Mouse (Mus musculus): ENCODE measurements around the gene Pik3c2a.
"Not testable (repeated sequence)": the region's sequence is repeated elsewhere in the genome, so short reads cannot be mapped to it uniquely, and the experiment has no call there.

The Pik3c2a gene

DNA sequence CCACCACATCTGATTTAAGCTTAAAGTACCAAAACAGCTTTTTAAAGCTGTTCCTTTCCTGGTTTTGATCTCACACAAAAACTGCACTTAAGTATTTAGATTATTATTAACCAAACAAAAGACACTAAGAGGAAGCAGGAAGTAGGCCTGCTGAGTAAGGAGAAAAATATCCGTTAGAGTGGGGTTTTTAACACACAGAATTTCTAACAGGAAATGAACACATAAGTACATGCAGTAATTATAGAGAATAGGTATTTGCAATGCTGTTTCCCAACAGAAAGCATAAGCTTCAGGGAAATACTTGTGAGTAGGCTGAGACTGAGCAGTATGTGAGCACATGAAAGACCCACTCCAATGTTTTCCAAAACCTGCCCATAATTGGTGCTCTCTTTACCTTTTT lies 33.8 kb downstream of the Pik3c2a start:
- CTCF ChIA-PET: no interaction called here

DNA sequence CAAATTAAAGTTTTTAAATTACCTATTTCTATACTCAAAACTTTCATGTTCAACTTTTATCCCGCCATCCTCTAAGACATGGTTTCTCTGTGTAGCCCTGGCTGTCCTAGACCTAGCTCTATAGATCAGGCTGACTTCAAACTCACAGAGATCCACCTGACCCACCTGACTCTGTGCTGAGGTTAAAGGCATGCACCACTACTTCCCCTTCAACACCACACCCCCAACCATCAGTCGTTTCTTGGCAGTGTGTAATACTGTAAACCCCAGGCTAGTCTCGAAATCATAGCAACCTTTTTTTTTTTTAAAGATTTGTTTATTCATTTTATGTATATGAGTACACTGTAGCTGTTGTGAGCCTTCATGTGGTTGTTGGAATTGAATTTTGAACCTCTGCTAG lies 50.9 kb downstream of the Pik3c2a start:
- CTCF ChIA-PET: interaction anchor here (0.7 kb wide), 1 partner anchor 11 kb away, joined by 7 read pairs; no protein-coding TSS in a partner anchor

DNA sequence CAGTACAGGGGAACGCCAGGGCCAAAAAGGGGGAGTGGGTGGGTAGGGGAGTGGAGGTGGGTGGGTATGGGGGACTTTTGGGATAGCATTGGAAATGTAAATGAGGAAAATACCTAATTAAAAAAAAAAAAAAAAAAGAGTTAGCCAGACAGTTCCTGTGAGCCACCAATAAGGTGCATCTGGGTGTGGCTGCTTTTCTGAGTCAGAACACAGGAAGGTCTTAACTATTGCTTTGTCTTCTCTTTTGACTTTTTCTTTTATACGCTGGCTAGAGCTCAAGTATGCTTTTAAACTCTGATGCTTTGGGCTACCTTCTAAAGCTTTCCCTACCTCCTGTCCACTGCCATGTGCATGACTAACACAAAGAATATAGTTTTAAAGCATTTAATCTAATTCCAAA lies 55.9 kb downstream of the Pik3c2a start:
- CTCF ChIA-PET: not testable (repeated sequence)

DNA sequence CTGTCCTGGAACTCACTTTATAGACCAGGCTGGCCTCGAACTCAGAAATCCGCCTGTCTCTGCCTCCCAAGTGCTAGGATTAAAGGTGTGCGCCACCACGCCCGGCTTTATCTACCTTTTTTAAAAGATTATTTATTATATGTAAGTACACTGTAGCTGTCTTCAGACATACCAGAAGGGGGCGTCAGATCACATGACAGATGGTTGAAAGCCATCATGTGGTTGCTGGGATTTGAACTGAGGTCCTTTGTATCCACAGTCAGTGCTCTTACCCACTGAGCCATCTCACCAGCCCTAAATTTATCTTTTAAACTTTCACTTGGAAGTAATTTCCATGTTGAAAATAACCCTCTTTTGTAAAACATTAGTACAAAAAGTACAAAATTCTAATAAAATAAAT lies 64.1 kb downstream of the Pik3c2a start:
- CTCF ChIA-PET: not testable (repeated sequence)

DNA sequence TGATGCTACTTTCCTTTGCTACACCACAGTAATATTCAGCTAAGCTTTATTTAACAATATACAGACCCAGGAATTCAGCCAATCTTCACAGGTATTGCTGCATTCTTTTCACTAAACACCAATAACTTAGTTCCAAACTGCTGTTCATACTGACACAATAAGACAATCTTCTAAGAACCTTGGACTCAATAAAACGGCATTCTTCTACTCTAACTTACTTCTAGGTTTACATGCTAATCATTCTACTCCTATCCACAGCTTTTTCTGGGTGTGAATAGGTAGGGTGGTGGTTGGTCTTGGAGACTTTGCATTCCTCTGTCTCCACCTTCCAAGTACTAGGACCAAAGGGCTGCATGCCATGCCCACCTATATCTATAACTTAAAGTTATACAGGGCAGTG lies 69.0 kb downstream of the Pik3c2a start:
- CTCF ChIA-PET: interaction anchor here (0.6 kb wide), 1 partner anchor 1279 kb away, joined by 3 read pairs; no protein-coding TSS in a partner anchor

DNA sequence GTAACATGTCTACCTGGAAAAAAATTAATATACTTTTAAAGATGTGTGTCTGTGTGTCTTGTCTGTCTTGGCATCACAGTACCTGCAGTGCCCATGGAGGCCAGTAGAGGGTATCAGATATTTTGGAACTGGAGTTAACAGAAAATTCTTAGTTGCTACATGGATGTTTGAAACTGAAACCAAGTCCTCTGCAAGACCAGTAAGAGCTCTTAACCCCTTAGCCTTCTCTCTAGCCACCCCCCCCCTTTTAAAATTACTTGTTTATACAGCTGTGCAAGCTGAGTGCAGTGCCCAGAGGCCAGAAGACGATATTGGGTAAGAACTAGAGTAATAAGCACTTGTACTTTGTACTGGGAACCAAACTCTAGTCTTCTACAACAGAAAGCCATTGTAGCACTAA lies 107.0 kb downstream of the Pik3c2a start:
- CTCF ChIA-PET: no interaction called here

DNA sequence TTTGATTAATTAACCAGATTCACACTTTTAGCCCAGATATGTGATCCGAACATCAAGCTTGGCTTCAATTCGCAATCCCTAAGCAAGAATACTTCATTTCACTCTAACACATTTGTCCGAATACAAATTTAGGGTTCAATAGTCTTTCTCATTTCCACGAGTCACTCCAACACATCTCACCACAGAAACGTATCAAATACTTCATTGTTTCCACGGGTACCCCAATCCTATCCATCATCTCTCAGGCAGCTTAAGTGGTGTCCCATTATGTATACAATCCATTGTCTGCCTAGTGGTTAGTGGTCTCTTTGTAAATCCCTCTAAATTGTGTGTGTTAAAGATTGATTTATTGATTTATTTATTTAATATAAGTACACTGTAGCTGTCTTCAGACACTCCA lies 108.1 kb downstream of the Pik3c2a start:
- CTCF ChIA-PET: no interaction called here

DNA sequence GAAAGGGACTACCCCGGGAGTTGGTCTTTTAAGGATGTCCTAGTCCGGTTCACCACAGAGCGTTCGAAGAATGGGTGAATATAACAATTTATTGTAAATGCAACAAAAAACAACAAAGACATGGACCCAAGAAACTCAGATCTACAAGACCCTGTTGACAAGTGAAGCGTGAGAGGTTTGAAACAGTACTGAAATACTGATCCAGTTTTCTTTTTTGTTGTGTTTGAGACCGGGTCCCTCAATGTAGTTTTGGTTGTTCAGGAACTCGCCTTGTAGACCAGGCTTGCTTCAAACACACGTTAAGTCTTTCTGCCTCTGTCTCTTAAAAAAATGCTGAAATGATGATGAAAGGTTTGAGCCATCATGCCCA lies 108.6 kb downstream of the Pik3c2a start:
- CTCF ChIA-PET: no interaction called here

DNA sequence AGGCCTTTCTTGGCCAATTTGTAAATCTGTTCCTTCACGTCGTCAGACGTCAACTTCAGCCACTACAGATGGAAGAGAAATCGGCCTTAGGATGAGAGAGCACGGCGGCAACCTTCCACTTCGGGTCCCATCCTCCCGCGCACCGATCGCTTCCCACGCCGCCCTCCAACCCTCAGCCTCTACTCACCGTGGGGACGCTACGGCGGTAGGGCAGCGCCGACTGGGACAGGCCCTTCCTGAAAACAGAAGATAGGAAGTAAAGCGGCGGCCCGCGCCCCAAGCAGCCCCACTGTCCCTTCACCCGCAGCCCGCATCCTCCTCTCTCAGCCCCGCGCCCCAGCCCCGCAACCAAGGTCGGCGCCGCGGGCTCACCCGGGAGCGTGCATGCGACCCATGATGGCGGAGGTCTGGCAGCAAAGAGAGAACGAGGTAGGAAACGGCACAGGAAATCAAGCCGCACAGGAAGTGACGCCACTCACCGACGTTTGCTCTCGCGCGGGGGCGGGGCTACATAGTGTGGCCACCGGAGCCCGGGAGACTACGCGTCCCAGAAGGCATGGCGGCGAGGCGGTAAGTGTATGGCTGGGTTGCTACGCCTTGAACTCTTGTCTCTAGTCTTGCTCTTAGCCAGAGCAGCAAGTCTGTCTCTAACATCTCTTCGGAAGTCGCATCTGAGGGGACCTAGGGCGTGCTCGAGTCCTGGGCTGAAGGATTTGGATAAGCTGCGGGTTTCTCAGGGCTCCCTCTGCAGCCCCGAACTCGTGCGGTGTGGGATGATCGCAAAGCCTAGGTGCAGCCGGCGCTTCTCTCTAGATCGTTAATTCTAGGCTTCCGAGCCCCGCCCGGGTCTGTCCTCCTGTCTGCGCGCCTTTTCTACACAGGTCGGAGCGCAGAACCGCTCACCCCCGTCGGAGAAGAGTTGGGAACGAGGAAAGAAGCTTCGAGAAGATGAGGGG lies 109.3 kb downstream of the Pik3c2a start, which contains the start of gene Rps13:
Gene Rps13 (minus strand): TSS at position 483 of the 956 bp plus-strand sequence.
- CTCF ChIA-PET: no interaction called here

DNA sequence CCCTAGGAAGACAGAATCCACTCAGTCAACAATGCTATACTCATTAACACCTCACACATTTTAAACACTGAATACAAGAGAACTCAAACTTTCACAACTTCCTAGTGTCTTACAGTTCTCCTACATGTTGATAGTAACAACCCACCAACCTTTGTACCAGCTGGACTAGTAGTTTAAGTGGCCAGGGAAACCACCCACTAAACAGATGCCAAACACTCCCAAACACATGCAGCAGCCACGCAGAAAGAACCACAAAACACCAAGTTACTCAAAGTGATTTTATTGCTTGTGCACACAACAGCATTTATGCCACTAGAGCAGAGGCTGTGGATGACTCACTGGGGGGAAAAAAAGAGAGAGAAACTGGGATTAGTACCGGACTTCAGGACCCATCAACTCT lies 112.0 kb downstream of the Pik3c2a start:
- CTCF ChIA-PET: no interaction called here

DNA sequence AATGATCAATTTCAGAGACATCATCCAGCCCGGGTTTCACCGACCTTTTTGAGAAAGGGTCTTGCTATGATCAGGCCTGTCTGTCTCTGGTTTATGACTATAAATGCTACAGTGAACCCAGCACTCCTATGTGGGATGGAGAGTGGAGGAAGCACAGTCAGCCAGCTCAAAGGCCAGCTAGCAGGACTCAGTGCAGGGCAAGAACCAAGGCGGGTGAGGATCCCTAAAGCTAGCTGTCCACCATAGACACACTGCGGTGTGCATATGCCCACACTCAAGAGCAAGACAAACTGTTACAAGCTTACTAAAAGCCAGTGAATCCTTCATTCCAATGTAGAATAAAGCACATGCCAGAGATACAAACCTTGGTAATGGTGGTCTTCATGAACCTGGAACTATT lies 113.4 kb downstream of the Pik3c2a start:
- CTCF ChIA-PET: no interaction called here

DNA sequence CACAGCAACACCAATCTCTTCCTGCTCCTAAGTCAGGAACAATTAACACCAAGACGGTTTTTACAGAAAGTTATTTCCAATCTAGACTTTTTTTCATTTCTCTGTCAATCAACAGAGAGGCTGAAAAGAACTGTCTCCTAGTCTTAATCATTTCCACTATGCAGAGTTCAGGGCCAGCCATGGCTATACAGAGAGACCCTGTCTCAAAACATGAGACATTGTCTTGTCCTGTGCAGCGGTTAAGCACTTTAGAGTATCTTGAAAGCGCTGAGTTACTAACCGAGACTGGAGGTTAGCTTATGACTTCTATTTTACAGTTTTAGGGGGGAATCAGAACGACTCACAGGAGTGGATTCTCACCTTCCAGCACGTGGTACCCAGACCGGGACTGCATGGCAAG lies 114.5 kb downstream of the Pik3c2a start:
- CTCF ChIA-PET: no interaction called here

DNA sequence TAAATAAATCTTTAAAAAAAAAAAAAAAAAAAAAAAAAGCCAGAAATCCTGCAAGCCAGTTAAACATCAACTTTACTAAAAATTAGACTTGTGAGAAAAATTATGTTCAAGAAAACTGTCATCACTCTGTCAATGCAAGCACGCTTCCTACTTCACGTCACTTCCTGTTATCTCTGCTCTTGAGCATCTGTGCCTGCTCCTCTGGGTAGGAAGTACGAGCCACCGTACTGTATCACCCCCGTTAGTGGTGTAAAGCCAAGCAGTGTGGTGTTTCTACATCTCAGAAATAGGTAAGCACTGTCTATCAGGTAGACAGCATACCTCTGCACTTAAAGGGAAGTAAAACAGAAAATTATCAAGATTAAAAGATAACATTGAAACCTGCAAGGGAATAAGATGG lies 115.3 kb downstream of the Pik3c2a start:
- CTCF ChIA-PET: no interaction called here

DNA sequence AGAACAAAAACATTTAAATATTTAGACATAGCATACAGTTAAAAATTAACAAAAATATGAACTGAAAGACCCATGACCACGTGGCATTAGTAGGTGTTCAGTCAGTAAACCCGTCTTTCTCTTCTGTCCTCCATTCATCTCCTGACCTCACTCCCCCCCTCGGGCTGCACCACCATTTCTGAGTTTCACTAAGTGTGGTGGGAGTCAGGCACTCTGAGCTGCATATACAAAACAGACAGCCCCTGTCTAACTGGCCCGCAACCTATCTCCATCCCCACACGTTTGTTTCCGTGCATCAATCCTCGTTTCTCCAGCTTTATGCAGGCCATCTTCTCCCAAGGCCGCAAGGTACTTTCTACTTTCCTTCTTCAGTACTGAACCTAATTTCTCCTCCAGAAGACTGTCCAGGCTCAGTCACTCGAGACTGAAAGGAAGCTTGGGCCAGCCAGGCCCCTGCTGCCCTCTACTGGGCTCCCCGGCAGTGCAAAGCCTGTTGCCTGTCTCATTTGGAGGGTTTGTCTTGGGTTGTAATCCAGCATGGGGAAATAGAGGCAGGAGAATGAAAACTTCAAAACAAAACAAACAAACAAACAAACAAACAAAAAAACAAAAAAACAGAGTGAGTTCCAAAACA lies 119.8 kb downstream of the Pik3c2a start:
- CTCF ChIA-PET: interaction anchor here (0.7 kb wide), 2 partner anchors 205 to 1178 kb away, joined by 3 read pairs; no protein-coding TSS in a partner anchor

DNA sequence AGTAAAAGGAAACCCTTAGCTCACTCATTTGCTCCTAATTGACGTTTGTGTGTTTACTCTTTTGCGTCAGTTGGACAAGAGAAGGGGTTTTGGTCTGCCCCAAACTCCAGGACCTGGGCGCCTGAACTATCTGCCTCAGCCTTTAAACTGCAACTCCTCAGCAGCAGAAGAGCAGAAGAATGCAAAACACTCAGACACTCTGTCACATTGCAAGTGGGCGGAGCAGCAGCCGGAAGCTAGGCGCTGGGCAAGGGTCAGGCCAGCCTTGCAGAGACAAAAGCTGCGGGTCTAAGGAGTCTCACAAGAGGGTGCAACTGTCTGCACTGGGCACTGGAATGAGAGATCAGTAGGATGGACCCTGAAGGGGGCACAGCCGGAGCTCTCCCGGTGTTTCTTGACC lies 133.8 kb downstream of the Pik3c2a start:
- CTCF ChIA-PET: interaction anchor here (0.6 kb wide), 1 partner anchor 15 kb away, joined by 3 read pairs; no protein-coding TSS in a partner anchor

DNA sequence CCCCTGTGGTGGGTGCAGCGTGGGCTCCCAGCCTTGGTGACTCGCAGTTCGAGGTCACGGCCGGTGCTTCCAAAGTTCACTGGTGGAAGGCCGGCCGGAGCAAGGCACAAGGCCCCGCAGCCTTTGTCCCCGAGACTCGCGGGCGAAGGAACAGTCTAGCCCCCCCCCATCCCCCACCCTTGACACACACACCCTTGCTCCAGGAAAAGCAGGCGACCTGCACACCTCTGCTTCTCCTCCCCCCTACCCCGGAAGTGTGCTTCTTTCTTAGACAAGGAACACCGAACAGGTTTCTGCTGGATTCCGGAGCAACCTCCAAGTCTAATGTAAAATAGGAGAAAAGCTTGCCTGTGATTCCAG lies 134.6 kb downstream of the Pik3c2a start:
- CTCF ChIA-PET: no interaction called here

DNA sequence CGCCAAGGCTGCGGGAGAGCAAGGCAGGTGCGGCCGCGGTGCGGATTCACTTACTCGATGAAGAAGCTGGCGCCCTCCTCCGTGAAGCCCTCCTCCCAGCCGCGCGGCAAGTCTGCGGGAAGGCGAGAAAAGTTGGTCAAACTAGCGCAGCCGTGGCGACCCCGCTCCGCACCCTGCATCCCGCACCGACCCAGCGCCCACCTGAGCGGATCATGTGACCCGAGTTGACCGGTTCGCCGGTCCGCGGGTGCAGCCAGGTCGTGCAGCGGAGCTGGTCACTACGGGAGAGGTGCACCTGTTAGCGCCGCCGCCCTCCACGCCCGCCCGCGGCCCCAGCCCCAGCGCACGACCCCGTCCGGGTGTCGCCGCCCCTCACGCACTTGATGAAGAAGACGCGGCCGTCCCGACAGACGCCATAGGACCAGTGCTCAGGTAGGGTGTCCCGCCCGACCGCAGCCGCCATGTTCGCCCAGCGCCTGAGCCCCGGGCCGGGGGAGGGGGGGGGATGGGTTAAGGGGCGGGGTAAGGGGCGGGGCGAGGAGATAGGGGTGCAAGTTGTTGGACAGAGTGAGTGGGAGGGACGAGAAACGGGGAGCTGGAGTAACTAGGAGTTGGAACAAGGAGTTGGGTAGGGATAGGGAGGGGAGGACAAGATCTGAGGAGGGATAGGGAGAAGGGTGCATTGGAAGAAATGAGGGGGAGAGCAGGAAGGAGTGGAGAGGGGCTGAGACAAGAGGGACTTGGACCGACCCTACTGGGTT lies 135.2 kb downstream of the Pik3c2a start, which contains the start of gene Plekha7:
Gene Plekha7 (minus strand): TSS at position 506 of the 761 bp plus-strand sequence.
- CTCF ChIA-PET: no interaction called here

DNA sequence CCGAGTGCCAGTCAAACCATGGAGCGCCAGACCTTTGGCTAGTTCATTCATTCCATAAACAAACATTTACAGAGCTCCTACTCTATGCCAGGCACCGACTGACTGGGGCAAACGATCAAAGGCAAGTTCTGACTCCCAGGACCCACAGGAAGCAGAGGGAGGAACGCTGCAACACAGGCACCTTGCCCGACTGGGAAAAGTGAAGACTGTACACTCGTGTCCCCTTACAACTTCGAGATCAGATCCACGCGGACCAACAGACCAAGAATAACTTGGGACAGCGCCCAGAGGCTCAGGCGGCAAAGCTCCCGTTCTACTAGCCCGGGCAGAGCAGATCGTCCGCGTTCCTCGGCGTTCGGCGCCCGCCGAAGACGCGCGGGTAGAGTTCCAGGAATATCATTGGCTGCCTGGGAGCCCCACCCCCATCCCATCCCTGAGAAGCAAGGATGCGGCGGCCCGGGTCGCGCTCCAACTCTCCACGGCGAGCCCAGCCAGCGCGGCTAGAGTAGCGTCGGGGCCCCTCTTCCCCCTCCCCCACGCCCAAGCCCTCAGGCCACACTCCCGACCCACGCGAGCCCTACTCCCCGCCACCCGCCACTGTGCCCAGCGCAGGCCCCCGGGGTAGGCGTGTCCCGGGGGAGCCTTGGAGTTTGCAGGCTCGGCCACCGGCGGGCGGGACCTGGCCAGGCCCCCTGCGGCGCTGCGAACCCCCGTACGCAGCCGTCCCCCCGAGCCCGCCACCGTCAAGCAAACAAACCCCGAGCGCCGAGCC lies 136.0 kb downstream of the Pik3c2a start:
- CTCF ChIA-PET: no interaction called here

DNA sequence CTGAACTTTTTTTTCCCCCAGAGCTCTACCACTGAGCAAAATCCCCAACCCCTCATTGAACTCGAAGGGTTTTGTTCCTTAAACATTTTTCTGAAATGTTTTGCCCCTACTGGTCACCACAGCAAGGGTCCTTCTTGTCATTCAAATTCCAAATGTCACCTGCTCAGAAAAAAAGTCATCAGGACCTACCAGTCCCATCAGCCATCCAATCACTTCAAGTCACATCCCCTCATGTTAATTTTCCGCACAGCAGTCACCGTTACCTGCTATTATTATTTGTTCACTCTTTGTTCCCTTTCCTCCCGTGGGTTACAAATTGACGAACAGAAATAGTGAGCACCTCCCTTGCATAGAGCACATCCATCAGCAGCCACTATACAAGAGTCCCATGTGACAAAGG lies 136.6 kb downstream of the Pik3c2a start:
- CTCF ChIA-PET: interaction anchor here (0.6 to 0.7 kb wide), 2 partner anchors 65 to 67 kb away, joined by 4 to 15 read pairs; no protein-coding TSS in a partner anchor

DNA sequence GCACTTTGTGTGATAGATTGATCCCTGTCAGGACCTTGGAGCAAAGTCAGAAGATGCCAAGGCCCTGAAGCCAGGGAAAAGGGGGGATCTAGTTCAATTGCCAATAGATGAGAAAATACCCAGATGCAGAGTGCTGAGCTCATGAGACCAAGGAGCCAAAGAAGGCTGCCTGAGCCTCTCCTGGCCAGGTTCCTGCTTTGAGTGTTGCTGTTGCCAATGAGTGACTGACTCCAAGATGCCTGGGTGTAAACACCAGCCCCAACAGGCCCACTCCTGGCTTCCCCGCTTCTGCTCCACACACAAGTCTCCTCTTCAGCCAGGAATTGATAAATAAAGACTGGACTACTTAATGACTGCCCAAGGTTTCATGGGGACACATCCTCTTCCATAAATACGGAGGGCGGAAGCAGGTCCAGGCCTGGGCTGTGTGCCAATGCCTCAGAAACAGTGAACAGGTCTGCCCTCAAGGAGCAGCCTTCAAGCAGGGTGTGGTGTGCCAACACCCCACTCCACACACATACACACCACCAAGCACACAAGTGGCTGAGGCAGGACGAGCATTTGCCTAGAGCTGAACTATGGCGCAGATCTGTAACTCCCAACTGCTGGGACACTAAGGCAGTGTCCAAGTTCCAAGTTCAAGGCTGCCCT lies 141.5 kb downstream of the Pik3c2a start:
- CTCF ChIA-PET: interaction anchor here (0.9 kb wide), 1 partner anchor 10 kb away, joined by 3 read pairs; no protein-coding TSS in a partner anchor

DNA sequence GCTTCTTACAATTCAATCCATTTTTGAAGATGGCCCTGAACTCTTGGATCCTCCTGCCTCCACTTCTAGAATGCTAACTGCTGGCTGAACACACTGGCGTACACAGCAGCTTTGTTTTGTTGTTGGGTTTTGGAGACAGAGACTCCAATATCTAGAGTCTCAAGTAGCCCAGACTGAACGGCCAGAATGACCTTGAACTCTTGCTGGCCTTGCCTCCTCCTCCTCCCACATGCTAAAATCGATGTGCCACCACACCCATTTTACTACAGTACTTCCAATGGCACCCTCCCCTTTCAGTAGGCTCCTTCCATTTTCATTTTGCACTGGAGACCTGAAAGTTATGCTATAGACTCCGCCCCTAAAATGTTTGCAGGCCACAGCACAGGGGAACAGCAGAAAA lies 142.1 kb downstream of the Pik3c2a start:
- CTCF ChIA-PET: no interaction called here
